Mouse (Mus musculus) left cerebral cortex, adult 18-20 months (tissue): ENCODE data around the gene Tlr6. TPM values are rescaled to one million over a fixed set of nuclear protein-coding genes. Genes with fewer than 3 reads are reported as not detected.

ENCODE experiments used
- DNase-seq, 2 experiments: peaks; one replicate each; pipeline ENCODE4 v3.0.0; 2021 to 2022; ENCODE audit warnings: low spot score in 2 of 2, mixed read lengths in 1 of 2
- long read RNA-seq, 2 experiments: library from polyadenylated mRNA; stranded (forward); transcript quantifications; one replicate each; pipeline ENCODE4 v2.0.0; 2021
- total RNA-seq, 2 experiments: library from RNA; stranded (reverse); gene quantifications; 2 replicates each; pipeline ENCODE4 v1.2.3; 2021

The Tlr6 gene
- under 1 TPM; 0.33 to 0.70 TPM for total RNA-seq
- long read RNA-seq, experiment 1, result 0 reads
- long read RNA-seq, experiment 2, result 0 reads

DNA sequence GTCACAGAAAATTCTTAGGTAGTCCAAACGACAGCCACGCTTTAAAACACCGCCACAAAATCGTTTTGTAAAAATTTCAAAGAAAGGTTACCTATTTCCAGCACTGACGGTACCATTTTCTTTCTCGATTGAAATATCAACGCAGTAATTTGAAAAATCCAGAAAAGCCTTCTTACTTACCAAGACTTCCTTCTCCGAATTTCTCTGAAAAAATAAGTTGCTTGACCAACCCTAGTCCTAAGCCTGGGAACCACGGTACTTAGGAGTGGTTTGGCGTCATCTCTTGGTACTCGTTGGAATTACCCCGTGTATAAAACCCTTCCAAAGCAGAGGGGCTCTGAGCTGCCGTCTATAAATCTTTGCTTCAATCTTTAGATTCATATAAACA lies at the start of gene Tlr6:
Gene Tlr6, minus strand, starts transcription at position 255 of the 388 bp plus-strand sequence.
- DNase-seq, result peak; percentile 33 to 47

DNA sequence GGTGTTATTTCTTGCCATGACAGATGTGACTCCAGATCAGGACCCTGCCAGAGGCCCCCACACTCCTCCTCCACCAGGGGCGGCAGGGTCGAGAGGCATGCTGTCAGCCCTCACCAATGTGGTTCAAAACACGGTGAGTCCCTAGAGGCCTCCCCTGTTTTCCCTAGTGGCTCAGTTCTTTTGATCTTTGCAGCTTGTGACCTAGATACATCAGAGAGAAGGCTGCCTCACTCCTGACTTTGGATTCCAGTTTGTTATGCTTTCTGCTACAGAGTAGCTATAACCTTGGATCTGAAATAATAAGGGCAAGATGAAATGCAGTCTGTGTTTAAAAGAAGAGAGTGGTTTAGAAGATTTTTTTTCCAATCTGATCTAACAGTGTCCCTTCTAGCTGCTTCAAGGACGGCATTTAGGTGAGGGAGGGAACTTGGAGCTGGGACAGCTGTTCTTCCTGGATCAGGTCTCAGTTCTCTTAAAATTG lies 46.2 kb upstream of the Tlr6 start:
- DNase-seq, result no peak

DNA sequence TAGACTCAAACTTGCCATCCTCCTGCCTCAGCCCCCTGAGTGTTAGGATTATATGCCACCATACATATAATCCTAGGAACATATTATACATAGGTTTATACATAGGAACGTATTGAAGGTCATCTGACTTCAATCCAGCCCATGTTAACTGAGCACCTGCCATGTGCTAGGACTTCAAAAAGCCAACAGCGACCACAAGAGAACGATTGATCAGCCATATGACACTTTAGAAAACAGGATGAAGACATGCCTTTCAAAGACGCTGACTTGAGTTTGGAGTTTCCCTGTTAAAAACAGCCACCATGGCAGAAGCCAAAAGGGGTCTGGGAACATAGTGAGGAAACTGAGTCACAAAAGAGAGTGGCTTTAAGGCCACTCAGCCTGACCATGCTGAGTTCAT lies 45.4 kb upstream of the Tlr6 start:
- DNase-seq, result no peak

DNA sequence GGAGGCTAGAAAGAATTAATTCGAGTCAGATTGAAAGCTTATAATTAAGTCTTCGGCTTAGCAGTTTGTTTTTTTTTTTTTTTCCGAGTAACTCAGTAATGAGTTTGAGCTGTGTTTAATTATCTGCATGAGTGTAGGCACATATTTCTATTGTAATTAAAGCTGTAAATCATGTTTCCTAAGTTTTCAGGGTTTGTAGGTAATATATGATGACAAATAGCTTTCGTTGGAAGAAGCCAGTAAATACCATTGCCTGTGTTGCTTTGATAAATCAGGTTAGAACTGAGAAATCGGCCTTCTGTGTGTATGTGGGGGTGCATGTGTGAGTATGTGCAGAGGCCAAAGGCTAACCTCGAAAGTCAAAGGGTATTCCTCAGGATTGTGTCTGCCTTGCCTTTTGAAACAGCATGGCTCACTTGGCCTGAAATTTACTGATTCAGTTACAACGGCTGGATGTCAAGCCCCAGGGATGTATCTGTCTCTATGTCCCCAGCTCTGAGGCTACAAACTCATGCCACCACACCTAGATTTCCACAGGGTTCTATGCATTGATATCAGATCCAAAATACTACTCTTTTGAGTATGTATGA lies 44.1 kb upstream of the Tlr6 start:
- DNase-seq, result no peak

DNA sequence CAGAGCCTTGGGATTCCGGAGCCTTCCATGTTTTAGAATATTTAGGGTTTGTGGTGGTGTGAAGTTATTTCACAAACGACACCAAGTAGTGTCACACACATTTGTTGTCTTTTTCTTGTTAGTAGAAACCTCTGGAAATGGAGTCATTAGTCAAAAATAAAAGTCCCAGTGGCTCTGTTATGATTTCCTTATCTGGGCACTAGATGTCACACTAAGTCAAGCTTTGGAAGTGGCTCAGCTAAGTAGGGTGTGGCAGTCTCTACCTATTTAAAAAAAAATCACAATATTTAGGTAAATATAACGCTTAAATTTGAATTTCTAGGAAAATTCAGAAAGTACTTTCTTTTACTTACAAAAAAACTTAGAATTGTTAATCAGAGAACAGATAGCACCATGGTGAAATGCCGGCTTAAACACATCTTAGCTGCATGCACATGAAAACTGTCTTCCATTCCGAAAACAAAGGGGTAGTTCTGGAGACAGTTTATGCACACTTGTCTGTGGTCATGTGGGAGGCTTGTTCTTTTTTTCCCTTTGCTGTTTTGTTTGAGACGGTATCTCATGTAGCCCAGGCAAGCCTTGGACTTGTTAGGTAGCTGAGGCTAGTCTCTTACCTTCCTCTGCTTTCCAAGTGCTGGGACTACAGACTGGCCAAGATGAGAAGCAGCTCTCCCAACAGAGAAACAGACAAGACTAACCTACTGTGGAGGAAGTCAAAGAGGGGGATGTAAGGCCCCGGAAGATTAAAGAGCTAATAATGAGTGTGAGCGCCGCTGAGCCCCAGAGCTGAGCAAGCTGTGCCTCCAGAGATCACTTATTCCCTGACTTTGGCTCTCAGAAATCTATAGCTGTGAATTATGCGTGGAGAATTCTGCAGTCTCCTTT lies 43.3 kb upstream of the Tlr6 start:
- DNase-seq, result no peak

DNA sequence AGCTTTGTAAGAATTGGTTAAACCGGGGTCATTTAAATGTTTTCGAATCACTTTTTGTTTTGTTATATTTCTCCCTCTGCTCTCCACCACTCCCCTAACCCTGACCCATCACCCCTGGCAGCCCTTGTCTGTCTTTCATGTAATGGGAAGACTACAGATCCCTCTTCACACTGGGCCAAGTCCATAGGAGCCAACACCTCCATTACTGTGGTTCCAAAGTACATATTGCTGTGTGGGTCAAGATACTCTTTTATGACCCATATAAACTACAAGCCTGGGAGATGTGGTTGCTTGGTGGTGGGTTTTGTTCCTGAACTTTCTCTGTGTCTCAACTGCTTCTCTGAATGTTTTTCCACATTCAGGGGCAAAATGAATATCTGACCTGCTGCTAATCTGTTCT lies 35.5 kb upstream of the Tlr6 start:
- no peak for DNase-seq

DNA sequence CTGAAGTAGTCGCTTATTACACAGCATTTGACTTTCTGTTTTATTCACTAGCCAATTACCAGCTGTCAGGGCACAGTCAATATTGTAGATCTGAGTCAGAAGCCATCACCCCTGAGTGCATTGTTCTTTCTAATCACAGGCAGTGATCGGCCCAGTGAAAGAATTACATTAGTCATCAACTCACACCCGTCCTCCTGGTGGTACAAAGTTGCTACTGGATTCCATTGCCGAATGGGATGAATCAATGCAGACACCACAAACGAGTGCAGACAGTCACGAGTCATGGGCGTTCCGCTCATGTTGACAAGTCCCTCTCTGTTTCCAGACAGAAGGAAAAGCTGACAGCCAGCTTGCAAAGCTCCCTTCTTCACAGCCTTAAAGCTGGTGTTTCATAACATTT lies 32.6 kb upstream of the Tlr6 start:
- no peak for DNase-seq

DNA sequence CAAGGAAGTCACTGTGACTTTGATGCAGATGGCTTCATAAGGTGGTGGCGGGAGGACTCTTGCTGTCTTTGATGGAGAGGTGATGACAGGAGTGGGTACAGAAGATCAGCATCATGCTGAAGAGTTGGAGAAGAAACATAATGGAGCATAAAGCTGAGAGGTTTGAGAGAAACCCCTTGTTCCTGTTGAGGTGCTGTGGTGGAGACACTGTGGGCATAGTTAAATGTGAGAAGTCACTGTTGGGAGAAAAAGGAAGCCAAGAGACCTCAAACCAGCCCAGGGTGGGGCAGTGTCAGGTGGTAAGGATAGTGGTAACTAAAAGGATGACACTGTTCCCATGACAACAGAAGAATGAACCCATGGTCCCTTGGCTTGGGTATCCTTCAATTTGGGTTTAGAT lies 30.0 kb upstream of the Tlr6 start:
- no peak for DNase-seq

DNA sequence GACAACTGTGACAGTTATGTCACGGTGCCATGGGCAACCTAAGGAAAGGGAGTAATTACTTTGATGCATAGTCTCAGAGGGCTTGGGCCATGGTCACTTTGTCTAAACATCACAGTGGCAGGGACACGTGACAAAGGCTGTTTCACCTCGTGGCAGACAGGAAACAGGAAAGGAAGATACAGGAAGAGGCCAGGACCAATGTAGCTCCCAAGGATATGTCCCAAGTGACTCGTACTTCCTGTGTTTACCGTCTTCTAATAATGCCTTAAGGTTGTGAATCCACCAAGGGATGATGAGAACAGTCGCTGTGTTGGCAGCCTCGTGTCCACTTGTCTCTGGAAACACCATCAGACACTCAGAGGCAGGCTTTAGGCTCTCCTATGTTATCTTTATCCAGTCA lies 26.1 kb upstream of the Tlr6 start:
- no peak for DNase-seq

DNA sequence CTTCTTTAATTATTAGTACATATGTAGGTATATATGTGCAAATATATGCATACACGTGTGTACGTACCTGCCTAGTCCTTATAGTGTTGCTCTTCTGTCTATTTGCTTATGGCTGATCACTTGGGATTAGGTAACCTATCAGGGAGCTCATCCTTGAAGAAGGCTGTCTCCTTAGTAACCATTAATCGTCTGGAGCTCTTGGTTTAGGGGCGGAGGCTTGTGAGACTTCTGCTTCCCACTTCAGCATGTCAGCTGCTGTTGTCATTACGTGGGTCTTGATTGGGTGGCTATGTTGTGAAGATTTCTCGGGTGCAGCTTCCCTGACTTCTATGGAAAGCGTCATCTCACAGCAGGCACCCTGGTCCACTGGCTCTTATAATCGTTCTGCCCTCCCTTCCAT lies 17.2 kb upstream of the Tlr6 start:
- no peak for DNase-seq

DNA sequence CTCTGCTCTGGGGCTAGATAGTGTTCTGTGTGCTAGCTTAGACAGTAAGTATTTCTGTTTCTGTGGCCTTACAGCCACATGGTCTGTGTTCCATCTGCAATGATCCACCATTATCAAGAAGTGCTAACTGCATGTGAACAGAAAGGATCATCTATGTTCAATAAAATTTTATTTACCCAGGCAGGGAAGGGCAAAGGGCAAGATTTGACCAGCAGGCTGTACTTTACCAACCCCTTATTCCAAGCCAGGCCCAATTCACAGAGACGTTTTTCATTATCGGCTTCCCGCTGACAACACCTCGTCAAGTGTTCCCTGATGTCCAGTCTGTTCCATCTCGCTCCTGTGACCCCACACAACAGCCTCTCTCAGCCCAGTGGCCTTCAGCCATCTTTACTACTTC lies 15.2 kb upstream of the Tlr6 start:
- DNase-seq, result no peak

DNA sequence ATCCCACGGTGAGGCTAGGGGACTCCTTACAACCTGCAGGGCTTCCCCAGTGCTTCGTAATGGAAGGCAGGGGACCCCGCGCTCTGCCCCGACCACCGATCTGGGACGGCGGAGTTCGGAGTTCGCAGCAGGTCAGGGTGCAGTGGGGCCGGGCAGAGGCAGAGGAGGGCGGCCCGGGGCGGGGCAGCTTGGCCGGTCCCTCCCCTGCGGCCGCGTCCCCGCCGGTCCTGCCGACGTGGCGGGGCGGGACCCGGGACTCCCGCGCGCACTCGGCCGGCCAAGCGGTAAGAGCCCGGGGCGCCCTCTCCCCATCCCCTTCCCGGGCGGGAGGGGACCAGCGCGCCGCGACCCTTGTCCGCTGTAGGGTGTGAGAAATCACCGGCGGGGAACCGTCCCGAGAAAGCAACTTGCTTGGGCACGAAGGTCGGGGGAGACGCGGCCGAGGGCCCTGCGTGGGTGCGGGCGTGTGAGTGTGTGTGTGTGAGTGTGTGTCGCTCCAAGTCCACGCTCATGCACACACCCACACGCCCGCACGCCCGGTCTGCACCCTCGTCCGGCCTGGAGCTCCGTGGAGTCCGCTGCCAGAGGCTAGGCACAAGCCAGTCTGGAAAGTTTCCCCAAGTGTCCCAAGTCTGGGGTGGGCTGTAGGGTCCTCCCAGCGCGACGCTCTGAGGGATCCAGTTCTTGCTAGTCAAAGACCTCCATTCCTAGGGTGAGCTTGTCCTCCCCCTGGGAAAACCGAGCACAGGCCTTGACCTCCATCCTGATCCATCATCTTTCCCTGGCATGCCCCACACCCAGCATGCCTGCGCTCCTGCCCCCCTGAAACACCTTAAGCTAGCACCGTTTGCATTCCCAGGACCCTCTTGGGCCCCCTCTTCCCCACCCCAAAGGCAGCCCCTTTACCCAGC lies 10.2 kb upstream of the Tlr6 start, which contains the start of gene Fam114a1:
Gene Fam114a1, plus strand, starts transcription at position 211 of the 911 bp plus-strand sequence.
- DNase-seq, result peak; percentile 13 to 28

DNA sequence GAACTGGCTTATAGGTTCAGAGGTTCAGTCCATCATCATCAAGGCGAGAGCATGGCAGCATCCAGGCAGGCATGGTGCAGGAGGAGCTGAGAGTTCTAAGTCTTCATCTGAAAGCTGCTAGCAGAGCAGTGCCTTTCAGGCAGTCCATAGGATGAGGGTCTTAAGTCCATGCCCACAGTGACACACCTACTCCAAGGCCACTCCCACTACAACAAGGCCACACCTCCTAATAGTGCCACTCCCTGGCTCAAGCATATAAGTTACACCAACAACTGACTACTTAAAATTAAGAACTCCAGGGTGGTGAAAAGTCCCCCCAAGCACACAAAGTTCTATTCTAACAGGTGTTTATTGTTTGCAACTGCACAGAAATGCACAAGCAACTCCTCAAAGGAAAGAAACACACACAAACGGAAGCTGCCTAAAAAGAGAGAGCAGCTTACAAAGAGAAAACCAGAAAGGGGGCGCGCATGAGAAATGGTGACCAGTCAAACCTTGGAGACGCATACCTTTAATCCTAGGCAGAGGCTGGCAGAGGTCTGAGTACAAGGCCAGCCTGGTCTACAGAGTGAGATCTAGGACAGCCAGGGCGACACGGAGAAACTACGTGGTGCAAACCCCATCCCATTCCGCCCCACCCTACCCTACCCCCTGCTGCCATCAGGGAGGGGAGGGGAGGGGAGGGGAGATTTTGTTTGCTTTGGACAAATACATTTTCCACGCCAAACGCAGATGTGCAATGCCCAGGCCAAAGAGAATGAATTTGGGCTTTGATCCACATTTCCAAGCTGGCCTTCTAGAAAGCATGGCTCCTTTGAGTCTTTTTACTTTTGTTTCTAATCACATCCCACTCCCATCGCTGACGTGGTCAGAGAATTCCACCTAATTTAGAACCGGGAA lies 9.3 kb upstream of the Tlr6 start:
- DNase-seq, result no peak

DNA sequence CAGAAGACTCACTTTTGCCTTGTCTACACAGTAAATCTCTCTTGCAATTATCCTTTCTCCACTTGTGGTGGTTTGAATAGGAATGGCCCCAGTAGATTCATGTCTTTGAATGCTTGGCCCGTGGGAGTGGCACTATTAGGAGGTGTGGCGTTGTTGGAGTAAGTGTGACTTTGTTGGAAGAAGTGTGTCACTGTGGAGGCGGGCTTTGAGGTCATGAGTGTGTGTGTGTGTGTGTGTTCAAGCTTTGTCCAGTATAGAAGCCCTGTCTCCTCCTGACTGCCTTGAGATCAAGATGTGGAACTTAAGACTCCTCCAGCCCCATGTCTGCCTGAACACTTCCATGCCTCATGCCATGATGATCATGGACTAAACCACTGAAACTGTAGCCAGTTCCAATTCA lies 3.8 kb upstream of the Tlr6 start:
- no peak for DNase-seq

DNA sequence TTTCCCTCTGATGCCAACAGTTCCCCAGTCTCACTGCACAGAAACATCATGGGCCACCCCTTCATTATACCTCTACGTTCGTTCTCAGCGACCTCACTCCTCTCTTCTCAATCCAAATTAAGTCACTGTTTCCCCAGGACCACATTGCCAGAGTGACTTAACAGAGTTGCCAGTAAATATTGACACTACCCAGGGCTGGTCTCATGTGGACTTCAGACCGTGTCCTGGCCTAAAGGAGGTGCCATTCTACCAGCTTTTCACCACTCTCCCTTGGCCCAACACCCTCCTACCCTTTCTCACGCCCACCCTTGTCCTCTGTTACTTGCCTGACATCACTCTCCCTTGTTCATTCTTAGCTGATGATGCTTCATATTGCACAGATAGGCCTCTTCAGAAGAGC lies 3.4 kb upstream of the Tlr6 start:
- no peak for DNase-seq

DNA sequence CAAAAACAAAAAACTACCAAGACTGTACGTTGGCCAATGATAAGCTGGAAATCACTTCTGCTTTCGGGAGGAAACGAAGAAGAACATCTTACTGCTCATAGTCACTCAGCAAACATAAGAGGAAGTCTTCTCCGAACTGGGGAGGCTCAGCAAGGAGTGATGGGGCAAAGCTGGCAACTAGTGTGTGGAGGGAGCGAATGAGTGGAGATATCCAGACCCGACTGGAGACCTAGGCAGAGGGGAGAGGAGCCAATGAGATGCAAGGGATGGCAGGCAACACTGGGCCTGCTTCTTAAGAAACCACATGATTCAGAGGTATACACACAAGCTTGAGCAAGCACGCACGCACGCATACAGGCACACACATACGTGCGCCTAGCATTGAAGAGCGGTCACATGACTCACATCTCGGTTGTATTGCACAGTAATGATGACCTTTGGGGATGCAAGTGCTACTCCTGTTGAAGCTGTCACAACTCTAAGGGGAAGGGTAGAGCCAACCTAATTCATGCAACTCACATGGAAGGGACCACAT lies 1.0 kb upstream of the Tlr6 start:
- no peak for DNase-seq

DNA sequence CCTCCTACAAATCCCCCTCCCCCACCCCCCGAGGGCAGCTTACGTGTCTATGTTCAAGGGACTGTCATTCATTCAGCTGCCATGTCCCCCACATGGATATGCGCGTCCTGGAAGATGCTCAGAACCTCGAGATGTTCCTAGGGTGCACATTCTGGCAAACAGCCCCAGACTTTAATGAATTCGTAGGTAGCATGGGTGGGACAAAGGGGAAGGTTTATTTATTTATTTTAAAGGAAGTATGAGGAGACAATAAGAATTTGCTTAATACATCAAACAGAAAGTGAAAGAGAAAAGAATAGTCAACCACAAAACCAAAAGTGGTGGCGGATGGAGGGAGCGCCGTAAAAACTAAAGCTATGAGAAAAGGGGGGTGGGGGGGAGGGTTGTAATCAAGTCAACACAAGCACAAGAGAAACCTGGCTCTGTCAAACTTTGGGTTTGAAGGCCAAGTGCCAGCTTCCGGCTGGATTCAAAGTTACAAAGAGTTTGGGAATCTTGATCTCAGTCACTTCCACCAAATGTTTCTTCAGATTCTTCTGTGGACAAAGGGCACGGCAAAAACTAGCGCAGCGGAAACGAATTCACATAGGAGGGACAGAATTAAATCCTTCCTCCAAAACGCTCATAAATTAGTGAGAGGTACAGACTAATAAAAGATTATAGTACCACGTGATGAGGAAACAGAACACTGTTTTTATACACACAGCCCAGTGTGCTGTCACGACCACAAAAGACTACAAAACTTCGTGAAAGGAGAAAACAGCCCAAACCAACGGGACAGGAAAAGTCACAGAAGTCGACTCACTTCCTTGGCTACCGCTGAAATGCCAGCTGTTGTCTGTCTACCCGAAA lies 680 bp downstream of the Tlr6 start:
- no peak for DNase-seq

DNA sequence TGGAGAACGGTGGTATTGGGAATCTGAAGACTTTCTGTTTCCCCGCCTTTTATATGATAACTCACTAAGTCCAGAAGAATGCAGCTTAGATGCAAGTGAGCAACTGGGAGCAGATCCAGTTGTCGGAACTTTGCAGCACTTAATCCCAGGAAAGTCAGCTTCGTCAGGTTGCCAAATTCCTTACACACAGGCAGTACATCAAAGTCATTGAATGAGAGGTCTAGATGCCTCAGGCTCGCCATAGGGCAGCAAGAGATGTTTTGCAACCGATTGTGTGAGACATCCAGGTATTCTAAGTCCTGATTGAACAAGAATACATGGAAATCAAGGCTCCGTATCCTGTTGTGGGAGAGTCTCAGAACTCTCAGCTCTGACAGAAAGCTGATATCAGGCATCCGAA lies 5.0 kb downstream of the Tlr6 start:
- DNase-seq, result no peak

DNA sequence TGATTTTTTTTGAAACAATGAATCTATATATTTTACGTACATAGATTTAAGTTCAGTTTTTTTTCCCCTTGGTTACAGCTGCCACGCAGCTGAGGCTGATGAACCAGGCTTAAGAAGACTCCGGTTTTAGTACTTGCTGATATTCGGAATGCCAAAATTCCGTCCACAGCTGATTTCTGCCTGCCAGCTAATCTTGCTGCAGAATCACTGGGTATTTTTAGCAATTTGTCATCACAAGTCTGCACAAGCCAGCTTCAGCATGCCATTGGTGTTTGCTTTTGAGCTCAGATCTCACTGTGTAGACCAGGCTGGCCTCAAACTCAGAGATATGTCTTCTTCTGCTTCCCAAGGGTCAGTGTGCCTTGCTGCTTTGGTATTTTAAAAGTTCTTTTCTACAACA lies 8.4 kb downstream of the Tlr6 start:
- DNase-seq, result no peak
